Mouse (Mus musculus): Measurements from ENCODE around the gene Gtf3a.

Gene Gtf3a

GRCm38 (mm10) chr5:146973858-146974780 lies 25.7 kb downstream of the Gtf3a start:
- in situ Hi-C loops (cut with MseI, MboI), result no loop called here

- in situ Hi-C loops (cut with MseI, MboI), result no loop called here
Observed at GRCm38 (mm10) chr5:146974781-146975123, 26.3 kb downstream of the Gtf3a start.

GRCm38 (mm10) chr5:146981376-146981775 lies 32.9 kb downstream of the Gtf3a start:
- in situ Hi-C loops (cut with MseI, MboI), result no loop called here

- in situ Hi-C loops (cut with MseI, MboI), result no loop called here
Observed at GRCm38 (mm10) chr5:146983216-146983615, 34.8 kb downstream of the Gtf3a start.

- in situ Hi-C loops (cut with MseI, MboI), result no loop called here
Observed at GRCm38 (mm10) chr5:146985725-146986433, 37.4 kb downstream of the Gtf3a start.

- in situ Hi-C loops (cut with MseI, MboI), result no loop called here
Observed at GRCm38 (mm10) chr5:146987588-146987987, 39.1 kb downstream of the Gtf3a start.

GRCm38 (mm10) chr5:146989051-146989450 lies 40.6 kb downstream of the Gtf3a start:
- in situ Hi-C loops (cut with MseI, MboI), result no loop called here

GRCm38 (mm10) chr5:146993509-146993908 lies 45.1 kb downstream of the Gtf3a start:
- in situ Hi-C loops (cut with MseI, MboI), result no loop called here

GRCm38 (mm10) chr5:146994973-146995372 lies 46.5 kb downstream of the Gtf3a start:
- in situ Hi-C loops (cut with MseI, MboI), result no loop called here

GRCm38 (mm10) chr5:146996812-146997211 lies 48.4 kb downstream of the Gtf3a start:
- in situ Hi-C loops (cut with MseI, MboI), result no loop called here

GRCm38 (mm10) chr5:146998802-146999201 lies 50.3 kb downstream of the Gtf3a start:
- in situ Hi-C loops (cut with MseI, MboI), result no loop called here

GRCm38 (mm10) chr5:147001312-147001711 lies 52.9 kb downstream of the Gtf3a start:
- in situ Hi-C loops (cut with MseI, MboI), result no loop called here

- in situ Hi-C loops (cut with MseI, MboI), result no loop called here
Observed at GRCm38 (mm10) chr5:147003303-147003702, 54.8 kb downstream of the Gtf3a start.
